Mouse (Mus musculus) gastrocnemius, postnatal 14 days (tissue): ENCODE data around the gene Shisa8. TPM values are rescaled to one million over a fixed set of nuclear protein-coding genes. Genes with fewer than 3 reads are reported as not detected.
"Not testable (repeated sequence)": the region's sequence is repeated elsewhere in the genome, so short reads cannot be mapped to it uniquely, and the experiment has no call there.

Source experiments
- DNase-seq: peaks from one replicate; pipeline ENCODE4 v3.0.0; 2021; ENCODE audit warnings: mixed read lengths
- intact Hi-C: fragments of 180-260 bp; cut with DNase I; formaldehyde crosslinking; loops from one replicate; pipeline ENCODE4 v1.15.1; 2025; ENCODE audit warnings: low total_unique reads
- long read RNA-seq, 2 experiments: library from polyadenylated mRNA; stranded (forward); transcript quantifications; one replicate each; pipeline ENCODE4 v2.0.0; 2021
- total RNA-seq, 2 experiments: library from RNA; stranded (reverse); gene quantifications; 2 replicates each; pipeline ENCODE4 v1.2.3; 2021

The Shisa8 gene
- under 1 TPM in 1 of 2 experiments, not detected in 1; 0.08 TPM for total RNA-seq
- long read RNA-seq, experiment 1: 0 reads
- long read RNA-seq, experiment 2: 0 reads

DNA sequence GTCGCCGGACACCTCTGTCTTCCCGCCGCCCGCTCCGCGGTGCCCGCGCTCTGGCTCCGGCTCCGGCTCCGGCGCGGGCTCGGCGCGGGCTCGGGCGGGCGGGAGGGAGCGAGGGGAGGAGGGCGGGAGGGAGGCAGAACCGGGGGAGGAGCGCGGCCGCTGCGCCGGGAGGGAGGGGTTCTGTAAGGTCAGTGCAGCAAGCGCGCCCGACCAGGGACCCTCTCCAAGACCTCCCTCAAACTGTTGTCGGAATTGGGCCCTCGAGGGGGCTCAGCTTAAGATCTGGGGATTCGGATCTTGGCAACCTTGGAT, at the start of gene Shisa8:
Shisa8 (minus strand) TSS at position 64 of the 312 bp plus-strand sequence.
- intact Hi-C loops: no loop called here
- DNase-seq: no peak

DNA sequence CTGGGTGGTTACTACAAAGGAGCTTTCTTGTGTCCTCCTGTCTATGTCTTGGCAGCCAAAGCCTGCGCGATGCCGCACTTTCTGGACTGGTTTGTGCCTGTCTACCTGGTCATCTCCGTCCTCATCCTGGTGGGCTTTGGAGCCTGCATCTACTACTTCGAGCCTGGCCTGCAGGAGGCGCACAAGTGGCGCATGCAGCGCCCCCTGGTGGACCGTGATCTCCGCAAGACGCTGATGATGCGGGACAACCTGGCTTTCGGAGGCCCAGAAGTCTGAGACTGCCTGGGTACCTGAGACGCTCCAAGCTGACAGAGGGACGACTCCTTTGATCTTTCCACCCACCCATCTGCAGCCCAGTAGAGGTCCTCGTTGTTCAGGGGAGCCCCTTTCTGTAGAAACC, 46.9 kb upstream of the Shisa8 start:
- intact Hi-C loops: no loop called here
- DNase-seq: peak; percentile 66

DNA sequence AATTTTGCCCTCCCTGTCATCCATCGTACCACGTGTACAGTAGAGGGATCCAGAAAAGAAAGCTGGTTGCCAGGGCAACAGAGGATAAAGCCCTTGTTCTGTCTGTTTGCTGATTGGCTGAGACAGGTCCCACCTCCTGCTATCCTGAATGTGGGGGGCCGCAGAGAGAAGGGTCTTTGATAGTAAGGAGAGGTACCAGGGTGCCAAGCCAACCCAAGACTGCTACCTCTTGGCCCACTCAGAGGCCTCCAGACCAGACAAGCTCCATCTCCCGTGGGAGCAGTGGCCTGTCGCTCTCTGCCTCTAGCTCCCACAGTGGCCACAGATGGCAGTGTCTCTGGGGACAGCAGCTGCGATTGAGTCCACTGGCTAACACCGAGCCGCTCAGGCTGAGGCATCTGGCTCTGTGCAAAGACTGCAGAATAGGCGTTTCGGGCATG, 43.3 kb upstream of the Shisa8 start:
- intact Hi-C loops: no loop called here

DNA sequence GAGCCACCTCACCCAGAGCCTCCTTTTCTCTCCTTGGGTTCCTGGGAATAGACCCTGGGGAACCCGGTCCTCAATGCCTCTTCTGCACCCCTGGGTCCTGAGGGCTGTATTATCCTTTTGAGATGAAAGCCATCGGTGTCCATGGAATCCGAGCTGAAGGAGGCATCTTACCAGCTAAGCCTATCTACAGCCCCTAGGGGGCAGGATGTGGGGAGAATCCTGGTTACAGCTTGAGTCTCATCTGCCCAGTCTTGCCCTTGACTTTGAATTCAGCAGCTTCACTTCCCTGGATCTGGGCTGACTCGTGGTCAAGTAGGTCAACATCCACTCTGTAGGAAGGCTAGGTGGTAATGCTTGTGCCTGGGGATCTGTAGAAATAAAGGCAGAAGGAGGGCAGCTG, 42.6 kb upstream of the Shisa8 start:
- DNase-seq: no peak
- intact Hi-C loops: no loop called here

More for the DNA sequence above, 43.3 kb upstream of the Shisa8 start:
- no peak for DNase-seq

DNA sequence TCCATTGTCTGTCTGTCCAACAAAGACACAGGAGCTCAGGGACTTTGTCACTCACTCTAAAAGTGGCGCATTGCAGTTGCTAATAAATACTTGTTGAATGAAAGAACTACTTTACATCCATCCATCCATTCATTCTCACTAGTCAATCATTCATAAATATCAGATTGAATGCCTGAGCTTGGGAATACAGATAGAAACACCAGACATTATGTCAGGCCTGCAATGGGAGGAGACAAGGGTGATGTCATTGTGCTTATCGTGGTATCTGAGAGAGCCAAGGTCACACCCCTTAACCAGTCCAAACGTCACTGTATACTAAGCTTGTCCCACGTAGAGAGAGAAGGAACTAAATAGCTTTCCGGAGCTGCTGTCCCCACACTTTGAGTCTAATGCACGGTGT, 39.5 kb upstream of the Shisa8 start, which contains the start of gene 1500009C09Rik:
1500009C09Rik (plus strand) TSS at position 301 of the 400 bp plus-strand sequence.
- intact Hi-C loops: no loop called here
- DNase-seq: no peak

DNA sequence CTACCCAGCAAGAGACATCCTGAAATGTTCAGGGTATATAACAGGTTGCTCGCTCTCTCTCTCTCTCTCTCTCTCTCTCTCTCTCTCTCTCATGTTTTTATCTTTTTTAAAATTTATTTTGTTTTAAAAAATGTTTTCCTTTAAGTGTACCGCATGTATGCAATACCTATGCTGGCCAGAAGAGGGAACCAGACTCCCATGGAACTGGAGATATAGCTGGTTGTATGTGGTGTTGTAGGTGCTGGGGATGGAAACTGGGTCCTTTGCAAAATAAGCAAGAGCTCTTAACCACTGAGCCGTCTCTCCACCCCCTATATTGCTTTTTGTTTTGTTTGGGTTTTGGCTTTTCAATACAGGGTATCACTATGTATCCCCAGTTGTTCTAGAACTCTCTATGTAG, 39.0 kb upstream of the Shisa8 start:
- intact Hi-C loops: no loop called here
- no peak for DNase-seq

DNA sequence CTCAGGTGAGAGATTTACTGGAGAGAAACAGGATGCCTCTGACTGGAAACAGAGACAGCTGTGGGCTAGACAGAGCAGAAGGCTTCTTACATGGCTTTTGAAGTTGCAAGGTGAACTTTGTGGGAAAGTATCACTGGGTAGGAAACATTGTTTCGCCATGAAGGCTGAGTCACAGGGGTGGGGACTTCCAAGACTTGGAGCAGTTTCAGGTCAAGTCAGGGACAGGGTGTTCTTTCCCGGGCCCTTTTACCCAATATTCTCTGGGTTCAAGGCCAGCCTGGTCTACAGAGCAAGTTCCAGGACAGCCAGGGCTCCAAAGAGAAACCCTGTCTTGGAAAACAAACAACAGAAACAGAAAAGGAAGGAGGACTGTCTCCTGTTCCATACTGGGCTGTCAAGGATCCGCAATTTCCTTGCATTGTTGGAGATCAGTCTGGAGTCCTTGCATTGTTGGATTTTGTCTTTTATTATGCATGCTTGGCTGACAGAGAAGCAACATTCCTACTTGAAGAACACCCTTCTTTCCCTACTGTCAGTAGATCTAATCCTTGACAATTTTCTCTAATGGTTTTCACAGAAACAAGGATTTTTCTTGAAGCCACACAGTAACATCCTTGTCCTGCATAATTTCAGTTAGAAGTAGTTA, 34.6 kb upstream of the Shisa8 start:
- DNase-seq: no peak
- intact Hi-C loops: no loop called here

DNA sequence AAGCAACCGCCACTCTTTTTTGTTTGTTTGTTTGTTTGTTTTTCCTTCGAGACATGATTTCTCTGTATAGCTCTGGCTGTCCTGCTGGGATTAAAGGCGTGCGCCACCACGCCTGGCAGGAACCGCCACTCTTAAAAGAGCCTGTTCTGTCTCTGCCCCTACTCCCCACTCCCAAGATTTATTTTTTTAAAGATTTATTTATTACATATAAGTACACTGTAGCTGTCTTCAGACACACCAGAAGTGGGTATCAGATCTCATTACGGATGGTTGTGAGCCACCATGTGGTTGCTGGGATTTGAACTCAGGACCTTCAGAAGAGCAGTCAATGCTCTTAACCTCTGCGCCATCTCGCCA, 32.2 kb upstream of the Shisa8 start:
- intact Hi-C loops, DNase-seq: not testable (repeated sequence)

DNA sequence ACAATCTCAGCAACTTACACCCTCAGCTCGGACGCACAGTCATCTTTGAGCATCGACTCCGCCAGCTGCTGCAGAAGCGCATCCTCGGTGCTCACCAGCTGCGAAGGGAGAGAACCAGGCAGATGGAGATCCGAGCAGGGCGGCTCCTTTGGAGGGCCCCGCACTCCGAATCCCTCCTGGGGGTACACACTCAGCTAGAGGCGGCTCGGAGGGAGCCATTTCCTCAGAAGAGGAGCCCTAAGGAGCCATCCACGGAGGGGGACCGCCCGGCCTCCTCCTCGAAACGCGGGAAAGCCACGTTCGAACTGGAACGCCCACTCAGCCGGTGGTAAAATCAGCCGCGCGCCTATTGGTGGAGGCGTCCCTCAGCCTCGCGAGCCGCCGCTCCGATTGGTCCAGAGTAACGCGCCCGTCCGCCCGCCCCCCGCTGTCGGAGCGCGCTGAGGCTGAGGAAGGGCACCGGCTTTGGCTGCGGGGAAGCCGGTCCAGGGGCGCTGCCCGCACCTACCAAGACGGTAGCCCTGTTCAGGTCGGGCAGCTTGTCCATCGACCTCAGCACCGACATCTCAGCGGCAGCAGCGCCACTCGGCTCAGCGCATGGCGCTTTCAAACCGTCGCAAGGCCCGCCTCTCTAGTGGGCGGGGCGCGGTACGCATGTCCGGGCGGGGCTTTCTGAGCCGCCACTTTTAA, 31.6 kb upstream of the Shisa8 start, which contains the start of gene Cenpm:
Cenpm (minus strand) TSS at position 634 of the 690 bp plus-strand sequence.
- intact Hi-C loops: no loop called here
- peak; percentile 92 for DNase-seq

DNA sequence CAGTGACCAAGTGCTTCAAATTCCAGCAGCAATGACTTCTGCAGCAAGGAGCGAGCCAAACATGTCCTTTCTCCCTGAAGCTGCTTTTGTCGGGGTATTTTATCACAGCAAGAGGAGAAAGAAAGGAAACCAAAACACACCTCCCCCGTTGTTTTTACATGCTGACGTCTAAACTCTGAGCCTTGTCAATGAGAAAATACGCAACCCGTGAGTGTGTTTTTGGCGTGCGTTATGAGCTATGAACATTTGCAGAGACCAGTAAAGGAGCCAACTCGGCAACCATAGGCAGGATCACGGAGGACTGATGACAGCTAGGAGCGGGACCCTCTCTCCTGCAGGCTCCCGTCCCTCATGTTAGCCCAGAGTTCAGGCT, 31.1 kb upstream of the Shisa8 start:
- intact Hi-C loops: no loop called here
- DNase-seq: no peak

DNA sequence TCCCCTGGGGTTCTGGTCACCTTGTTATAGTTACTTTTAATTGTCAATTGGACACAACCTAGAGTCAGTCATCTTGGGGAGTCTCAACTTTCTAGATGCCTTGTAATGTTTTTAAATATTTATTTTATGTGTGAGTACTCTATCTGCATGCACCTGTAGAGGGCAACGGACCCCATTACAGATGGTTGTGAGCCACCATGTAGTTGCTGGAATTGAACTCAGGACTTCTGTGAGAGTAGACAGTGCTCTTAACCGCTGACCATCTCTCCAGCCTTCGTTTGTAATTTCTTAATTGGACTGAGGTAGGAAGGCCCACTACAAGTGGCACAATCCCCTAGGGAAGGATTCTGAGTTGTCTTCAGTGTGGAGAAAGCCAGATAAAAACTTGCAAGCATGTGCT, 30.7 kb upstream of the Shisa8 start:
- DNase-seq: no peak
- intact Hi-C loops: no loop called here

DNA sequence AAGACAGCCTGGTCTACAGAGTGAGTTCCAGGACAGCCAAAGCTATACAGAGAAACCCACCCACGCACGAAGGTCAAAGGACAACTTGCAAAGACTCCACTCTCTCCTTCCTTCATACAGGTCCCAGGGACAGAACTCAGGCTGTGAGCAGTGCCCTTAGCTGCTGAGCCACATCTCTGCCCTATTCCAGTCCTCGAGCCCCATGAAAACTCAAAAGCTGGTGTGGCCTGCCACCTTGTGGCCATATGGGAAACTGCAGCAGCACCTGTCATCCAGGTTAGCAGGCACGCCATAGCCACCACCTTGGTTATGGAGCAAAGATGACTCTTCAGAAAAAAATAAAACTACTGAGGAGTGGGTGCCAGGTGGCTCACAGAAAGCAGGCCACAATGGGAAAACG, 23.9 kb upstream of the Shisa8 start:
- peak; percentile 68 for DNase-seq
- intact Hi-C loops: loop anchor here (5.0 kb wide), 1 partner anchor 94 kb away; no protein-coding TSS in a partner anchor

DNA sequence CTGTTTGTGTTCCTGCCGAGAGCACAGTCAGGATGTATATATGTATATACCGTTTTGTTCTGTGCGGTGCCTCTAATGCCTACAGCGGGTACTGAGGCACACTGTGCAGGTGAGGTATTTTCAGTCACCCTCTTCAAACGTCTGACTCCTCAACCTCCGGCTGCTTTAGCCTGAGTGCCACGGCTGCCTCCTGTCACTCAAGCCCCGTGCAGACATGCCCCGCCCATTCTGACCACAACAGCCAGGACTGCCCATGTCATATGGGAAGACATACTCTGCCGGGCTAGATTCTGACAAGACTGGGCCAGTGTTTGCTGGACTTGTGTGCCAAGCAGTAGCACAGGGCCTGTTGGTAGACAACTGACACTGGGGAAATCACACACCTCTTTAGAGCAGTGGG, 23.0 kb upstream of the Shisa8 start:
- intact Hi-C loops: loop anchor here (2.0 to 5.0 kb wide), 2 partner anchors 93 to 167 kb away; partner anchors contain the start of gene Mei1
- no peak for DNase-seq

DNA sequence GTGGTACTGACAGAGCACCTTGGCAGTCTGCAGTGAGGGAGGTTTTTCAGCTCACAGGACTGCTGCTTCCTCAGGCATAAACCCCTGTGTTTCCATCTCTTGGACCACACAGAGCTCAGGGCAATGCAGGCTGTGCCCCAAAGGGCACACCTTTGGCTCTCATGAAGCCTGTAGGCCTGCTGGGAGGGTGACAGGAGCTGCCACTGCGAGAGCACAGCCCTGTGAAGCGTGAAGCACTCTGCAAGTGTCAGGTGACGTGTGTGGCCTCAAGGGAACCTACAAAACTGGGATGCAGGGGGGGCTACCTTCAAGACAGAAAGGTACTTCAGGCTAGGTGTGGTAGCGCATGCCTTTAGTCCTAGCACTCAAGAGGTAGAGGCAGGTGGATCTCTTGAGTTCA, 20.0 kb upstream of the Shisa8 start:
- intact Hi-C loops: no loop called here
- no peak for DNase-seq

DNA sequence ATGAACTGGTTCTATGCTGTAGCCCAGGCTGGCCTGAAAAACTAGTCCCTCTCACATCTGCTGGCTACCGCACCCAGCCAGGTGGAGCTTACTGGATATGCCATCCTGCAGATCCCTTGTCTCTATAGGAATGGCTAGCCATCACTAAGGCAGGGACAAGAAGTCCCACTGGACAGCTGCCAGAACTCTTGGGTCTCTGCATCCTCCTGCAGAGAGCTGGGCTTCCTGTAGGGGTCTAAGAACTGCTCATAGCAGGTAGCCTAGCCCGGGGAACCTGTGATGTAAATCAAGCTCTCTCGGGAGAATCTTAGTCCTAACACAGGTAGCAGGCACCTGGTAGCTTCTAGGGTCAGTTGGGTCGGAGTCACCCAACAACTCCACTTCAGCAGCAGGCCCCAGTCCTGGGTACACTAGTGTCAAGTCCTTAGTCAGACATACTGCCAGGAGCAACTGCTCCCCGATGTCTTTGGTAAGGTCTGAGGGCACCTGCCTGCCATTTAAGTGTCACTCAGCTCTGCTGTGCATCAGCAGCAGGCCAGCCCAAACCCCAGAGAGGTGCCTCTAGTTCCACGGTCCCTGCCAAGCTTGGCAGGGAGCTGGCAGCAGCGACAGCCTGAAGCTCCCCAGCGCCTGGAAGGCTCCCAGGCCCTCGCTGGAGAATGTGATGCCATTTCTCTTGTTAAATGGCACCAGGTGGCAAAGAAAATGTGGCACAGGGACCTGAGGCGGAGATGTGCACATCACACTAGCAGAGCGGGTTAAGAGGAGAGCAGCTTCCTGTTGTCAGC, 19.2 kb upstream of the Shisa8 start:
- DNase-seq: peak; percentile 63
- intact Hi-C loops: no loop called here

DNA sequence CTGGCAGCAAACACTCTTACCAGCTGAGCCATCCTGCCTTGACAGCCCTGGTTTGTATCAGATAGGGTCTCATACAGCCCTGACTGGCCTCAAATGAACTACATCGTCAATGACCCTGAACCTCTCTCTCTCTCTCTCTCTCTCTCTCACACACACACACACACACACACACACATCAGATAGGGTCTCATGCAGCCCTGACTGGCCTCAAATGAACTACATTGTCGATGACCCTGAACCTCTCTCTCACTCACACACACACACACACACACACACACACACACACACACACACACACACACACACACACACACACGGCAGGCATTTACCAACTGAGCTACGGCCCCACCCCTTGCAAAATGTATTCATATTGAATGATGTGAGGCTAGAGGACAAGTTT, 18.5 kb upstream of the Shisa8 start:
- intact Hi-C loops: no loop called here
- DNase-seq: no peak

DNA sequence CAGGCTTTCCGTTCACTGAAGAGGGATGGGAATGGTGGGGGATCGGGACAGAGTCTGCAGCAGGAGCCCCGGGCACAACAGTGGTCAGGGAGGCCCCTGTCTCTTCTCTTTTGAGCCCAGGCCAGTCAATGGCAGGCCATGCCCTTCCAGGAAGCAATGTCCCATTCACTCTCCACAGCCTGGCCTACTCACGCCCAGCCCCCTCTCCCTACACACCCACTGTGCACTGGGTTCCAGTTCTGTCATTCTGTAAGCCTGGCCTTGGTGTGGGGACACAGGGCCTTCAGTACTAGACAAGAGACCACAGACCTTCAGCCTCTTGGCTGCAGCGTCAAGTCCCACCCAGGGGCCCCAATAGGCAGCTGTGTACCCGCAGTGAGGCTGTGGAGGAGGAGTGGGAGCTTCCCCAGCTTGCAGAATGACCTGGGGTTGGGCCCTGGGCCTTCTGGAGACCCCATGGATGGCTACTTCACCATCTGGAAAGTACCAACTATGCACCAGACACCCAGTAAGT, 17.5 kb upstream of the Shisa8 start:
- no peak for DNase-seq
- intact Hi-C loops: no loop called here

DNA sequence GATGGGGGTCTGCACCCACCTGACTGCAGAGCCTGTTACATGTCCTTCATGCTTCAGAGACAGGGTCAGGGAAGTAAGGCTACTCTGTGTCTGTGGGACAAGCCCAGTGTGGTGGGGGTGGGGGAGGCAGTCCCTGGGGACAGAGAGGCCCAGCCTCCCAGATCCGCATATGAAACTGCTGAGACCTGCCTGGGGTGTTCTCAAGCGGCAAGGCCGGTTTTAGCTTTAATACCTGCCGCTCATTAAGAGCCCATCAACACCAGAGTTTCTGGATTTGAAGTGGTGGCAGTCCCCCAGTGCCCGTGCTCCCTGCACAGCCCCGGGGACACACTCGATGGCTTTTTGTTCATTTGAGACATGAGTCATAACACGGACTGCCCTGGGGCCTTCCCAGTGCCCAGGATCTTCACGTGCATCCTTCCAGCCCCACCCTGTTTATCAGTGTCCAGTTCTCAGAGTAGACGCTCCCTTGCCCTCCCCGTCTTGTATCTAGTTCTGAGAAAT, 17.0 kb upstream of the Shisa8 start:
- intact Hi-C loops: no loop called here
- no peak for DNase-seq

DNA sequence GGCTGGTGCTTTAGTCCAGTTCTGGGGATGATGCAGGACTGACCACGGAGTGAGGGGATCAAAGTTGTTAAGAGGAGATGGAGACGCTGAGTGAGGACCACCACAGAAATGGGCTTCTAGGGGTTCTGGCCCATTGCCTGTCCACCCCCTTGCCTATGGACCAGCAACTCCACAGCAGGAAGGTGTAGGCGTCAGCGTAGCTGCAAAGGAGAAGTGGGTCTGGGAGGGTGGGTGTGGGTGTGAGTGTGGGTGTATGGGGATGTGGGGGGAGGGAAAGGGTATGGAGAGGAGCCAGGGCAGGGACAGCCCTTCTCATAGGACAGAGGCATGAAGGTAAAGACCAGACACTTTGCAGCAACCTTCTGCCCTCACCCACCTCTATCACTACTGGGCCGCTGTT, 13.2 kb upstream of the Shisa8 start:
- intact Hi-C loops: no loop called here
- no peak for DNase-seq

DNA sequence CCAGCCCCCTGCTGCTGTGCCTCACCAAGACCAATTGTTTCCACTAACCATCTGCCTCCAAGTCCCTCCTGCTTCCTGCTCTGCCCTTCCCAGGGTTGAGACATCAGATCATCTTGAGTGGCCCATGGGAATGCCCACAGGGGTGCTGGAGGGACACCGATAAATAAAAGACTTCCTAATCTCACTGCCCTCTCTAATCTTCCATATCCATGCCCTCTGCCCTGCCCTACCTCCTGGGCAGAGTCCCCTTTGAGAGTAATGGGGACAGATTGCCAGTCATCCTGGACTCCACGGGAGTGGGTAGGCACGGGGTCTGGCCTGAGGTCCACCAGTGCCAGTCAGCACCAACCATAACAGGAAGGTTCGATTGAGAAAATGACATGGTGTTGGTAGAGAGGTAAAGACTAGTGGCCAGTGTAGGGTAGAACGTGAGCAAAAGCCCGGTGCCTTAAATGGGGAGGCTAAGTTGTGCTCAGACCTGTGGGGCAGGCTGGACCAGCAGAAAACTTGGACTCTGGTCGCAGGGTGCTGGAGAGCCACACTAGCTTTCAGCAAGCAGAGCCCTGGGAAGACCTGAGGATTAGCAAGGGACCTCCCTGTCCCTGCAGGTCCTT, 12.1 kb upstream of the Shisa8 start:
- intact Hi-C loops: no loop called here
- no peak for DNase-seq
